Mouse (Mus musculus): ENCODE results near the gene Ift88.

GRCm38 (mm10) chr14:57397221-57397620 lies 26.6 kb upstream of the Ift88 start:
- TF ChIP-seq EP300 (IDR thresholded peaks at IDR 0.05) (no peak), CTCF (IDR thresholded peaks at IDR 0.05) (no peak)

Data from lung, postnatal 0 days (tissue).